Mouse (Mus musculus) frontal cortex, postnatal 10 days (tissue): ENCODE measurements around the gene Cyp4f39.
"Not testable (repeated sequence)": the region's sequence is repeated elsewhere in the genome, so short reads cannot be mapped to it uniquely, and the experiment has no call there.

Source experiments
- DNase-seq, 2 experiments: peaks; one replicate each; pipeline ENCODE4 v3.0.0; 2022; ENCODE audit warnings: low spot score in 2 of 2, mixed read lengths in 1 of 2

Gene Cyp4f39

GRCm38 (mm10) chr17:32528408-32529337 lies 76.2 kb downstream of the Cyp4f39 start:
- DNase-seq = peak; percentile 65 to 82

- not testable (repeated sequence) for DNase-seq
Observed at GRCm38 (mm10) chr17:32532356-32532755, 79.8 kb downstream of the Cyp4f39 start.

GRCm38 (mm10) chr17:32534068-32534467 lies 81.5 kb downstream of the Cyp4f39 start:
- no peak for DNase-seq

- peak; percentile 67 to 78 for DNase-seq
Observed at GRCm38 (mm10) chr17:32536051-32536866, 83.7 kb downstream of the Cyp4f39 start, which contains the start of gene Cyp4f16. Cyp4f16 (plus strand) TSS chr17:32536558.

- DNase-seq = no peak
Observed at GRCm38 (mm10) chr17:32536867-32537250, 84.3 kb downstream of the Cyp4f39 start.
